Mouse (Mus musculus) ovary, postnatal 36 days (tissue): ENCODE results near the gene Dtx4.
A peak's percentile ranks its signal among the peaks of the same experiment; 100 is the strongest.
"Not testable (repeated sequence)": the region's sequence is repeated elsewhere in the genome, so short reads cannot be mapped to it uniquely, and the experiment has no call there.

Experiments used
- DNase-seq: peaks from one replicate; pipeline ENCODE4 v3.0.0; 2022; ENCODE audit warnings: low spot score, mixed read lengths

Dtx4 gene

GRCm38 (mm10) chr19:12501370-12502347, at the start of gene Dtx4:
TSS of gene Dtx4 (minus strand) at chr19:12501454.
- DNase-seq = peak; percentile 89

- no peak for DNase-seq
These were observed 49.0 kb upstream of the Dtx4 start for GRCm38 (mm10) chr19:12550005-12550942.

- no peak for DNase-seq
These were observed 47.9 kb upstream of the Dtx4 start for GRCm38 (mm10) chr19:12549166-12549565.

- not testable (repeated sequence) for DNase-seq
These were observed 44.2 kb upstream of the Dtx4 start, which contains the start of gene Fam111a for GRCm38 (mm10) chr19:12545440-12545839. TSS of gene Fam111a (plus strand) at chr19:12545740.

DNA sequence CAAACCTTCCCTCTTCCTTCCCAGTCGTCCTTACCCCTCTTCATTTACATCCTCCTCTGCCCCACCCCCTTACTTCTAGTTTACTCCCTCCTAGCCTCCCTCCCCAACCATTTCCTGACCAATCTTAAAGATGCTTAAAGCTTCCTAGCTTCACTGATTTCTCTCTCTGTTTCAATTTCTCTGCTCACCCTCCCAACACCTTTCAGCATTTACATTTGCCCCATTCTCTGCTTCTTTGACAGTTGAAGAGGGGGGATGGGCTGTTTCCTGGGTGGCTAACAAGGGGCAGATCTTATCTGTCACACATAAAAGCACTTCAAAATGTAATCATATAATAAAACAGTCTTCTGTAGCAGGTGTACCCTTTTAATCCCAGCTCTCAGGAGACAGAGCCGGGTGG, 40.4 kb upstream of the Dtx4 start:
- DNase-seq = no peak

- DNase-seq = no peak
These were observed 39.5 kb upstream of the Dtx4 start for GRCm38 (mm10) chr19:12540727-12541126.

DNA sequence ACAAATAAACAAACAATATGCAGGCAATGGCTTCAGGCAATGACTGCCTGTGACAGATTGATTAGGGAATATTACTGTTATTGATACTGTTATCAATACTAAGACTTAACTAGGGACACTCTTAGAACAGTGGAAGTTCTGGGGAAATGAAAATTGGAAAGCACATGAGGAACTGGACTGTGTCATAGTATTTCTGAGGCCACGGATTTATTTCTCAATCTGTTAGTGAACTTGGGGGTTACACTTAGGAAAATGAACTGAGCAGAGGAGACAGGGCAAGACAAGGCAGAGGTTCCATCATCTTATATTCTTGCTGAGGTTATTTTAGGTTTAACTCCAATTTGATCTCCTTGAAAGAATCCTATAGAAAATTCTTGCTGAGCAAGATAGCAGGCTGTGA, 38.7 kb upstream of the Dtx4 start:
- no peak for DNase-seq

DNA sequence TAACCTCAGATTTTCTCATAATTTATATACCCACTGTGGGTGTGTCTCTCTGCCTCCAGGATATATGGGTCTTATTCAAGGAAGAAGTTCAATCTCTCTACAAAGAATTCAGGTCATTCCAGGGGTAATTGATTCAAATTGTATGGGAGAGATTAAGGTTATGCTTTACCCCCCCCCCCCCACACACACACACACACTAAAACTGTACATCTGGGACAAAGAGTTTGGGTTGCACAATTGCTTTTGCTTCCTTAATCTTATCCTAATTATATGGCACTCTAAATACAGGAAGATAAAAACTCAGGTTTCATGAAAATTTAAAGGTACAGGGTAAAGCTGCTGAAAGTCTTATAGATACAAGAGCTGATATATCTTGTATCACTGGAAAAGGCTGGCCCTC, 35.9 kb upstream of the Dtx4 start:
- DNase-seq = no peak

DNA sequence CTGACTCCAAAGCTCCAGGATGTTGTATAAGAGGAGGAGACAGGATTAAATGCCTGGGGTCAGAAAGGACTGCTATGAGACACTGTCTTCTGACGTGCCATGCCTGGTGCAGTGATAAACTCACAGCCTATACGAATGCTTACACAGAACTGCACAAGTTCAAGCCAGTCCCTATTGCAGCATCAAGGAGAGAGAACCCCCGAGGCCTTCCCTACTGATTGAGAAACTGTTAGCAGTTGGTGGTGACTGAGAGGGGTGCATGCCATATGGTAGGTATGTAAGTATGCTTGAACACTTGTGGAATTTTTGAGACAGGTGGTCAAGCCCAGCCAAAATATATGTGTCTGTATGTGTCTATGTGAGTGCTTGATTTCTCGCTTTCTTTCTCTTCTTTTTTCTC, 22.1 kb upstream of the Dtx4 start:
- DNase-seq = no peak

GRCm38 (mm10) chr19:12518541-12518890, 17.3 kb upstream of the Dtx4 start:
- DNase-seq = no peak

- peak; percentile 30 for DNase-seq
These were observed 16.7 kb upstream of the Dtx4 start for GRCm38 (mm10) chr19:12517671-12518540.

DNA sequence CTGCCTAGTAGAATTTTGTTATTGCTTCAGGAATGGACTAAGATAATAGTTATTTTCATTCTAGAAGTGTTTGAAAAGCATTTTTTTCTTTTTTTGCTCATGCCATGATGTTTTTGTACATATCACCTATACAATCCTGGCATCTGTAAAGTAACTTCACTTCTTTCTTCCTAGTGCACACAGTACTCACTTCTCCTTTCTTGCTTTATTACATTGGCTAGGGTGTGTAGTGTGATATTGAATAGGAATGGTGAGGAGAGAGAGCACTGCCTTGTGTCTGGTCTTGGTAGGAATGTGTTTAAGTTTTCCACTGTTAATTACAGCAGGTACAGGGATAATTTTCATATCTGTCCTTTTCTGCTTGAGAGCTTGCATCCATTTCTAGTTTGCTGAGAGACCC, 13.4 kb upstream of the Dtx4 start:
- DNase-seq = no peak

DNA sequence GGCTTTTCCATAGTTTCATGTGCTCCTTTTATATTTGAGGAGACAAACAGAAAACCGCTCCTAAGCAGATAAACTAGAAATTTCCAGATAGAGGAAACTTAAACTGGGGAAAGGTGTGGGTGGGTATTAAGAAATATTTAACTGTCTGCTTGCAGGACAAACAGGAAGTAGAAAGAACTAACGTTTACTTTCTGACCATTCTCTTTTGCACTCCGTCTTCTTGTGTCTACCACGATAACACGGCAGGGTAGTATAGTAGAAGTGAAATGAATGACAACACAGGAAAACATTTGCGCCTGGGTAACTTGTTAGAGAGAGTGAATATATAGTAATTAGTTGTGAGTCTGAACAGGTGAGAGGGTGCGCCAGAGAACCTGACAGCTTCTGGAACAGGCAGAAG, 1.5 kb upstream of the Dtx4 start:
- DNase-seq = no peak

DNA sequence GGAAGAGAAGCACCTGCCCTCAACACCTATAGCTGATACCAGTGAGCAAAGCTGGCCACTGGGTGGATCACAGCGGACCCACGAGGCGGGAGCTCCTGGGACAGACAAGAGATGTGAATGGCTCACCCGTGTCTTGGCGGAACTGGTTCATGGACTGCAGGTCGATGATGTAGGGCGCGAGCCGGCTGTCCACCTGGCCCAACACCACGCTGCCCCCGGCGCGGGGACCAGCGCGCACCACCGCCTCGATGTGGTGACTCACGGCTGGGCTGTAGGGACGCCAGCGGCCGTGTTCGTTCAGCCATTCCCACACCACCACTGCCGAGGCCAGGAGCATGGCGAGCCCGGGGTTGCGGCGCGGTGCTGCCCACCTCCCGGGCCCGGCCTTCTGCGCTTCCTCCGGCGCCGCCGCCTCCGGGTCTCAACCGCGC, 358 bp downstream of the Dtx4 start:
- peak; percentile 62 for DNase-seq

DNA sequence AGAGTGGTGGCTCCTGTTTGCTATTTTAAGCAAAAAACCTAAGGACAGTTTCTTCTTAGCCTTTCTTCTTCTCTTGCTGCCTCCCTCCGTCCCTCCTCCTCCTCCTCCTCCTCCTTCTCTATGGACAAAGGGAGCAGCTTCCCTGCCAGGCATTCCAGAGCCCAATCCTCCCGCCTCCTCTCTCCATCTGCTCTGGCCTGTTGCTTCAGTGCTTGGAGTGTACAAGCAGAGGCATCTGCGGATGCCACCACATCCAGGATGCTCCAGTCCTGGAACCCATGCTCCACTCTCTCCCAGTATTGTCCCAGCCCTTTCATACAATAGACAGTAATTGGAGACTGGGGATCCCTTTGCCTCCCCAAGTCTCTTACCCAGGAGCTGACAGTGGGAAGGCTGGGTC, 1.1 kb downstream of the Dtx4 start:
- peak; percentile 37 for DNase-seq

- DNase-seq = no peak
These were observed 1.8 kb downstream of the Dtx4 start for GRCm38 (mm10) chr19:12499485-12499884.

- DNase-seq = no peak
These were observed 2.3 kb downstream of the Dtx4 start for GRCm38 (mm10) chr19:12498941-12499340.

- no peak for DNase-seq
These were observed 2.9 kb downstream of the Dtx4 start for GRCm38 (mm10) chr19:12498321-12498720.

GRCm38 (mm10) chr19:12497909-12498308, 3.3 kb downstream of the Dtx4 start:
- DNase-seq = no peak

DNA sequence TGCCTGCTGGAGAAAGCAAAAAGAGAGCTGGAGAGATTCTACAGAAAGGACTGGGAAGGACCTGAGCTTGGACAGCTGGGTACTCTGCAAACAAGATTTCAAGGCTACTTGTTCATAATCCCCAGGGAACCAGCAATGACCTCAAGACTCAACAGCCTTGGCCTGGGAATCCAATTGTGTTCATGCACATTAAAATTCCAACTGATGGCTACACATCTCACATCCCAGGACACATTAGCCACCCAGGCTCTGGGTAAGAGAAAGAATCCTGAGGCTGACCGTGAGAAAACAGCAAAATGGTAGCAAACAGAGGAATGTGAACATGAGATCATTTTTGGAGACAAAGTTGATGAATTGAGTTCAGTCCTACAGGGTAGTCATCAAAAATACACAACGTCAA, 5.0 kb downstream of the Dtx4 start:
- DNase-seq = no peak

DNA sequence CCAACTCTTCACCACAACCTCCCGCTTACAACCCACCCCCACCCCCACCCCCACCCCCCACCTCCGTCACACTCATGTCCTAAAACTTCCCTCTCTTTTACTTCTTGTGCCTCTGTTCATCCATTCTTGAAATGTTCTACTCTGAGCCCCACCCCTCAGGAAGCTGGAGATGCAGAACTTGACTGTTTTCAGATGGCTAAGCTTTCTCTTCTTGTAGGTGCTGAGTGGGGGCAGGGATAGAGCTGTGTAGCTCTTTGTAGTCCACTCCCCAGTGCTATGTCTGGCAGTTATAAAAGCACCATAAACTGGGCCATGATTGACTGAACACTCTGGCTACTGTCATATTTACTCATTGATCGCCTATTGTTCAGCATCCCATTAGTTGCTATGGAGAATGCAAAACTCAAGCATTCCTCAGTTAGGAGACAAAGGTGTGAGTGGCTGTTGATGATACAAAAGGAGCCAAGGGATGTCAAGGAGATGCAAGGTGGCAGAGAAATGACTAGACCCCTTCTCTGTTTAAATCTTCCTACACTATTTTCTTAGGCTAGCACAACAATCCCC, 6.2 kb downstream of the Dtx4 start:
- DNase-seq = no peak

DNA sequence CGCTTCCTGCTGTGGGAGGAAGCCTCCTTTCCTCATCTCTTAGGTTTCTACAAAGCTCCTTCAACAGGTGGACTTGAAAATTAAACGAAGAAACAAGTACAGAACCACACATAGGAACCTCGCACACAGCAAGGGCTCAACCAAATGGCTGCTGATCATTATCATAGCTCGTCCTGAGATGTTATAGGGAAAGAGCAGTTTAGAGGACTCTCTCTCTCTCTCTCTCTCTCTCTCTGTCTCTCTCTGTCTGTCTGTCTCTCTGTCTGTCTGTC, 7.1 kb downstream of the Dtx4 start:
- DNase-seq = no peak
